Mouse (Mus musculus) embryo, embryonic 10 days (tissue): ENCODE measurements at regions not wholly inside any gene's neighbourhood (a gene's known extent, or its start where the extent isn't known, plus 50 kb on each side); places are given as distances from the start of the nearest gene placed in this dataset.

ENCODE experiments used
- DNase-seq: peaks from one replicate; pipeline ENCODE4 v3.0.0-alpha.2; 2015; ENCODE audit warnings: low spot score

GRCm38 (mm10) chr2:27812946-27813345, 73.3 kb upstream of the Col5a1 start:
- DNase-seq, result no peak

GRCm38 (mm10) chr2:27813370-27813769, 72.9 kb upstream of the Col5a1 start:
- peak; percentile 82 for DNase-seq

GRCm38 (mm10) chr2:27818656-27819055, 67.6 kb upstream of the Col5a1 start:
- no peak for DNase-seq

GRCm38 (mm10) chr2:27826826-27827225, 59.4 kb upstream of the Col5a1 start:
- no peak for DNase-seq

GRCm38 (mm10) chr2:27827582-27827981, 58.6 kb upstream of the Col5a1 start:
- no peak for DNase-seq

- DNase-seq, result no peak
Observed at GRCm38 (mm10) chr2:27828237-27828636, 58.0 kb upstream of the Col5a1 start.

GRCm38 (mm10) chr2:27829551-27829950, 56.7 kb upstream of the Col5a1 start:
- no peak for DNase-seq

- no peak for DNase-seq
Observed at GRCm38 (mm10) chr2:27834971-27835370, 51.3 kb upstream of the Col5a1 start.

- DNase-seq, result peak; percentile 63
Observed at GRCm38 (mm10) chr2:27835758-27836460, 50.3 kb upstream of the Col5a1 start.
